Mouse (Mus musculus) testis, adult 2 months (tissue): ENCODE results near the gene Tmem161a.

ENCODE experiments used
- CTCF ChIP-seq: fragments of 200-500 bp; IDR thresholded peaks from 2 replicates; pipeline ENCODE4 v1.5.1; 2012; ENCODE audit warnings: low read depth, mild to moderate bottlenecking, inconsistent platforms, low read length, moderate library complexity; ENCODE audit not compliant: control insufficient read depth, insufficient read depth, insufficient replicate concordance
- POLR2A ChIP-seq: fragments of 200-500 bp; IDR thresholded peaks from 2 replicates; pipeline ENCODE4 v1.6.1; 2012; ENCODE audit warnings: low read depth, mild to moderate bottlenecking, inconsistent platforms, low read length, moderate library complexity; ENCODE audit not compliant: control insufficient read depth

DNA sequence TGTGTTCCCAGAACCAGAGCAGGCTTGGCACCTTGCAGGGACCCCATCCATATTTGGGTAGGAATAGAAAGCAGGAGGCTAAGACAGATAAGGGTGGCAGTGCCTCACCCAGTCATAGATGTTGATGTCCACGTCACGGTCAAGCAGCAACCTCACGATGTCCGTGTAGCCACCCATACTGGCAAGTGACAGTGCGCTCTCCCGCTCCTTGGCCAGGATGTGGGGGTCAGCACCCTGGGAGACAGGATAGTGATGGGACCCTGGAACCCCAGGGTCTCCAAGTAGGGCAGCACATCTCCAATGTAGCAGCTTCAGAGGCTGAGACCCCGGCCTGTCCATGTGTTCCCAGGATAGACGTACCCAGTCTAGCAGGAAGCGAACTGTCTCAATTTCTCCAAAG is 37.2 kb upstream of the Tmem161a start:
- no peak for TF ChIP-seq CTCF
- no peak for TF ChIP-seq POLR2A
